Mouse (Mus musculus) forebrain, postnatal 0 days (tissue): Measurements from ENCODE around the gene Arhgap1. TPM values are rescaled to one million over a fixed set of nuclear protein-coding genes. Genes with fewer than 3 reads are reported as not detected.

Experiments
- ATAC-seq: fragments of 200-750 bp; cut with Nextera tagmentation; 2 replicates; pipeline ENCODE4 v1.8.0; 2017; ENCODE audit warnings: mild to moderate bottlenecking, moderate library complexity
- DNase-seq: peaks from one replicate; pipeline ENCODE4 v3.0.0-alpha.2; 2015
- H3K27ac ChIP-seq: fragments of 300-500 bp; sonication (generic); 2 replicates; pipeline ENCODE4 v1.5.1; 2014; ENCODE audit warnings: low read depth, mild to moderate bottlenecking, antibody characterized with exemption, low read length, moderate library complexity, mixed read lengths
- H3K27me3 ChIP-seq: fragments of 300-500 bp; sonication (generic); 2 replicates; pipeline ENCODE4 v1.6.1; 2014; ENCODE audit warnings: mild to moderate bottlenecking, low read length, mixed read lengths; ENCODE audit not compliant: insufficient read depth
- H3K36me3 ChIP-seq: fragments of 300-500 bp; sonication (generic); 2 replicates; pipeline ENCODE4 v1.6.1; 2014; ENCODE audit warnings: mild to moderate bottlenecking, moderate library complexity; ENCODE audit not compliant: insufficient read depth
- H3K4me1 ChIP-seq: fragments of 300-500 bp; sonication (generic); 2 replicates; pipeline ENCODE4 v1.6.1; 2014; ENCODE audit warnings: antibody characterized with exemption; ENCODE audit not compliant: insufficient read depth
- H3K4me2 ChIP-seq: fragments of 300-500 bp; sonication (generic); 2 replicates; pipeline ENCODE4 v1.6.1; 2014; ENCODE audit warnings: low read depth, mild to moderate bottlenecking, moderate library complexity
- H3K4me3 ChIP-seq: fragments of 300-500 bp; sonication (generic); 2 replicates; pipeline ENCODE4 v1.5.1; 2014; ENCODE audit warnings: low read depth, low read length, mixed read lengths
- H3K9ac ChIP-seq: fragments of 300-500 bp; sonication (generic); 2 replicates; pipeline ENCODE4 v1.6.1; 2014; ENCODE audit warnings: mild to moderate bottlenecking
- H3K9me3 ChIP-seq: fragments of 300-500 bp; sonication (generic); 2 replicates; pipeline ENCODE4 v1.6.1; 2016; ENCODE audit warnings: low read length
- CTCF ChIP-seq: sonication (generic); IDR thresholded peaks from 2 replicates; pipeline ENCODE4 v1.5.1; 2016; ENCODE audit warnings: antibody characterized with exemption, control low read depth, low read depth
- WGBS: fragments of 180-500 bp; shearing (Covaris S2); extraction: QIAGEN DNeasy Blood & Tissue Kit; methylation state at CpG from one replicate; pipeline ENCODE4 v1.1.7; 2014; 5-methylcytosine and 5-hydroxymethylcytosine counted together
- polyA plus RNA-seq: library from polyadenylated mRNA; unstranded; fragments of >200 nt; fragmentation: Nextera tagmentation; extraction: Ambion mirVana; gene quantifications from 2 replicates; pipeline ENCODE4 v1.2.1, GENCODE M21; 2015
- total RNA-seq: library from RNA; depleted of rRNA; stranded (reverse); fragments of >200 nt; gene quantifications from 2 replicates; pipeline ENCODE4 v1.2.3, GENCODE M21; 2014

Arhgap1 gene
- total and polyA plus RNA-seq, 2 experiments from 2014 or later, result 104 to 111 TPM

- H3K27me3 ChIP-seq, result no peaks in the 10 kb centered on the region
- 94% methylated on average over 6 of the region's 6 CpGs for WGBS
- peaks cover 83% of the 10 kb centered on the region for H3K36me3 ChIP-seq
- DNase-seq (no peak), ATAC-seq (no peak)
- H3K4me3 ChIP-seq, result no peak overlapping the region
- TF ChIP-seq CTCF, result no peak
- H3K9me3 ChIP-seq, result no peaks in the 10 kb centered on the region
- H3K4me2 ChIP-seq, result no peak overlapping the region
- H3K4me1 ChIP-seq, result no peaks in the 10 kb centered on the region
- no peak overlapping the region for H3K9ac ChIP-seq
- no peak overlapping the region for H3K27ac ChIP-seq
Observed at GRCm38 (mm10) chr2:91670038-91670437, 20.4 kb downstream of the Arhgap1 start.

- WGBS, result 87% methylated on average over 2 of the region's 2 CpGs
- DNase-seq (no peak), ATAC-seq (no peak)
- Histone ChIP-seq H3K9ac (no peak overlapping the region), H3K9me3 (no peaks in the 10 kb centered on the region), H3K4me1 (no peaks in the 10 kb centered on the region), H3K4me2 (no peak overlapping the region), H3K27ac (no peak overlapping the region), H3K4me3 (no peak overlapping the region), H3K36me3 (peaks cover 92% of the 10 kb centered on the region), H3K27me3 (no peaks in the 10 kb centered on the region)
- TF ChIP-seq CTCF, result no peak
Observed at GRCm38 (mm10) chr2:91673587-91673986, 23.9 kb downstream of the Arhgap1 start.

GRCm38 (mm10) chr2:91674895-91675294, 25.2 kb downstream of the Arhgap1 start:
- peaks cover 89% of the 10 kb centered on the region for H3K36me3 ChIP-seq
- no peaks in the 10 kb centered on the region for H3K9me3 ChIP-seq
- no peak overlapping the region for H3K27ac ChIP-seq
- 86% methylated on average over 5 of the region's 5 CpGs for WGBS
- H3K4me2 ChIP-seq, result no peak overlapping the region
- no peak overlapping the region for H3K9ac ChIP-seq
- DNase-seq (peak; percentile 7), ATAC-seq (no peak)
- TF ChIP-seq CTCF, result no peak
- H3K4me1 ChIP-seq, result no peaks in the 10 kb centered on the region
- H3K4me3 ChIP-seq, result no peak overlapping the region
- no peaks in the 10 kb centered on the region for H3K27me3 ChIP-seq

- Histone ChIP-seq H3K27me3 (no peaks in the 10 kb centered on the region), H3K27ac (no peak overlapping the region), H3K4me3 (no peak overlapping the region), H3K4me2 (no peak overlapping the region), H3K9ac (no peak overlapping the region), H3K4me1 (no peaks in the 10 kb centered on the region), H3K36me3 (peaks cover 87% of the 10 kb centered on the region), H3K9me3 (no peaks in the 10 kb centered on the region)
- no peak for TF ChIP-seq CTCF
- no peak for ATAC-seq
- 81% methylated on average over 2 of the region's 2 CpGs for WGBS
- no peak for DNase-seq
Observed at GRCm38 (mm10) chr2:91676420-91676819, 26.8 kb downstream of the Arhgap1 start.

GRCm38 (mm10) chr2:91676961-91677360, 27.3 kb downstream of the Arhgap1 start:
- Histone ChIP-seq H3K27ac (no peak overlapping the region), H3K4me1 (no peaks in the 10 kb centered on the region), H3K4me2 (no peak overlapping the region), H3K27me3 (no peaks in the 10 kb centered on the region), H3K9me3 (no peaks in the 10 kb centered on the region), H3K9ac (no peak overlapping the region), H3K36me3 (peaks cover 87% of the 10 kb centered on the region), H3K4me3 (no peak overlapping the region)
- no peak for TF ChIP-seq CTCF
- DNase-seq, result no peak
- no peak for ATAC-seq

GRCm38 (mm10) chr2:91682850-91683249, 33.2 kb downstream of the Arhgap1 start:
- no peaks in the 10 kb centered on the region for H3K9me3 ChIP-seq
- no peak overlapping the region for H3K27ac ChIP-seq
- no peaks in the 10 kb centered on the region for H3K4me1 ChIP-seq
- H3K4me3 ChIP-seq, result no peak overlapping the region
- 51% methylated on average over 4 of the region's 4 CpGs for WGBS
- ATAC-seq (peak; percentile 82), DNase-seq (peak; percentile 71)
- H3K36me3 ChIP-seq, result peaks cover 76% of the 10 kb centered on the region
- H3K9ac ChIP-seq, result no peak overlapping the region
- peak; percentile 61 for TF ChIP-seq CTCF
- H3K4me2 ChIP-seq, result no peak overlapping the region
- no peaks in the 10 kb centered on the region for H3K27me3 ChIP-seq

GRCm38 (mm10) chr2:91683919-91684318, 34.3 kb downstream of the Arhgap1 start:
- TF ChIP-seq CTCF, result no peak
- Histone ChIP-seq H3K9ac (no peak overlapping the region), H3K4me1 (no peaks in the 10 kb centered on the region), H3K9me3 (no peaks in the 10 kb centered on the region), H3K36me3 (peaks cover 76% of the 10 kb centered on the region), H3K27me3 (no peaks in the 10 kb centered on the region), H3K27ac (no peak overlapping the region), H3K4me3 (no peak overlapping the region), H3K4me2 (no peak overlapping the region)
- no peak for ATAC-seq
- WGBS, result 85% methylated on average over 8 of the region's 8 CpGs
- no peak for DNase-seq

- no peak for TF ChIP-seq CTCF
- no peak overlapping the region for H3K27ac ChIP-seq
- H3K4me3 ChIP-seq, result no peak overlapping the region
- peaks cover 56% of the 10 kb centered on the region for H3K36me3 ChIP-seq
- 81% methylated on average over 7 of the region's 7 CpGs for WGBS
- DNase-seq, result no peak
- no peak overlapping the region for H3K9ac ChIP-seq
- H3K4me2 ChIP-seq, result no peak overlapping the region
- ATAC-seq, result no peak
- H3K27me3 ChIP-seq, result no peaks in the 10 kb centered on the region
- H3K4me1 ChIP-seq, result no peaks in the 10 kb centered on the region
- no peaks in the 10 kb centered on the region for H3K9me3 ChIP-seq
Observed at GRCm38 (mm10) chr2:91689452-91689851, 39.8 kb downstream of the Arhgap1 start.
